Mouse (Mus musculus) embryonic facial prominence, embryonic 14.5 days (tissue): ENCODE data around the gene Arl8a. TPM values are rescaled to one million over a fixed set of nuclear protein-coding genes. Genes with fewer than 3 reads are reported as not detected.

Source experiments
- ATAC-seq: fragments of 200-750 bp; cut with Nextera tagmentation; 2 replicates; pipeline ENCODE4 v1.8.0; 2017; ENCODE audit warnings: low read depth, moderate number of reproducible peaks, moderate TSS enrichment
- DNase-seq: peaks from one replicate; pipeline ENCODE4 v3.0.0-alpha.2; 2015; ENCODE audit warnings: low spot score
- H3K27ac ChIP-seq: fragments of 300-500 bp; sonication (generic); replicated peaks from 2 replicates; pipeline ENCODE4 v1.5.1; 2014; ENCODE audit warnings: low read depth, mild to moderate bottlenecking, low read length, moderate library complexity
- H3K27me3 ChIP-seq: fragments of 300-500 bp; sonication (generic); replicated peaks from 2 replicates; pipeline ENCODE4 v1.6.1; 2014; ENCODE audit warnings: low read length; ENCODE audit not compliant: control insufficient read depth, insufficient read depth
- H3K36me3 ChIP-seq: fragments of 300-500 bp; sonication (generic); 2 replicates; pipeline ENCODE4 v1.6.1; 2014; ENCODE audit warnings: low read length, mixed read lengths; ENCODE audit not compliant: control insufficient read depth, insufficient read depth
- H3K4me1 ChIP-seq: fragments of 300-500 bp; sonication (generic); 2 replicates; pipeline ENCODE4 v1.6.1; 2014; ENCODE audit warnings: antibody characterized with exemption, low read length; ENCODE audit not compliant: control insufficient read depth, insufficient read depth
- H3K4me2 ChIP-seq: fragments of 300-500 bp; sonication (generic); 2 replicates; pipeline ENCODE4 v1.6.1; 2014; ENCODE audit warnings: low read depth, mild to moderate bottlenecking, low read length, moderate library complexity, mixed read lengths
- H3K4me3 ChIP-seq: fragments of 300-500 bp; sonication (generic); 2 replicates; pipeline ENCODE4 v1.5.1; 2014; ENCODE audit warnings: low read depth, mild to moderate bottlenecking, low read length
- H3K9ac ChIP-seq: fragments of 300-500 bp; sonication (generic); 2 replicates; pipeline ENCODE4 v1.6.1; 2014; ENCODE audit warnings: low read depth, mild to moderate bottlenecking, low read length, moderate library complexity, mixed read lengths
- H3K9me3 ChIP-seq: fragments of 300-500 bp; sonication (generic); 2 replicates; pipeline ENCODE4 v1.6.1; 2016; ENCODE audit warnings: low read length; ENCODE audit not compliant: control insufficient read depth
- WGBS: fragments of 180-500 bp; shearing (Covaris S2); extraction: QIAGEN DNeasy Blood & Tissue Kit; methylation state at CpG from one replicate; pipeline ENCODE4 v1.1.7; 2014; 5-methylcytosine and 5-hydroxymethylcytosine counted together
- polyA plus RNA-seq: library from polyadenylated mRNA; unstranded; fragments of >200 nt; fragmentation: Nextera tagmentation; extraction: Ambion mirVana; gene quantifications from 2 replicates; pipeline ENCODE4 v1.2.1, GENCODE M21; 2014

Arl8a gene
- polyA plus RNA-seq, 1 experiment from 2014 or later: 74.7 TPM

DNA sequence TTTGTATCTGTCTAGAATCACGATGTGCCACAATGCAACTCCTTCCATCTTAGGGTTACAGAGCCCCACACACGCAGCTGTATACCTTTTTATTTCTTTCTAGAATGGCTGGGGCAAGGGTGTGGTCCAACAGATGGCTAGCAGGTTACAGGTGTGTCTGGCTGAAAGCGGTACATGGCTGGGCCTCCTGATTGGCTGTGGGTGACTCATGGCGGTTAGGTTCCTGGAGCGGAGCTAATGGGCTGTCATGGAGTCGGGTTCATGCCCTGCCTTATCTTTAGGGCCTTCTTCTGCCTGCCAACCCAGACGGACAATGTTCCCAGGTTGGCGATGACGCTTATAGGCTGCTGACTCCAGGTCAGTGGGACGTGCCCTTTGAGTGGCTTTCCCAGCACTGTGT lies 34.2 kb downstream of the Arl8a start:
- H3K27me3 ChIP-seq: no peaks in the 10 kb centered on the region
- ATAC-seq (no peak), DNase-seq (no peak)
- H3K4me2 ChIP-seq: no peak overlapping the region
- H3K36me3 ChIP-seq: no peaks in the 10 kb centered on the region
- no peak overlapping the region for H3K9ac ChIP-seq
- no peaks in the 10 kb centered on the region for H3K9me3 ChIP-seq
- no peak overlapping the region for H3K4me3 ChIP-seq
- H3K4me1 ChIP-seq: no peaks in the 10 kb centered on the region; the same call in 1 of the 2 replicates
- 86% methylated on average over 10 of the region's 10 CpGs for WGBS
- H3K27ac ChIP-seq: no peak overlapping the region

- H3K27ac ChIP-seq: no peak overlapping the region
Measured at GRCm38 (mm10) chr1:135181275-135181674, 34.7 kb downstream of the Arl8a start.

DNA sequence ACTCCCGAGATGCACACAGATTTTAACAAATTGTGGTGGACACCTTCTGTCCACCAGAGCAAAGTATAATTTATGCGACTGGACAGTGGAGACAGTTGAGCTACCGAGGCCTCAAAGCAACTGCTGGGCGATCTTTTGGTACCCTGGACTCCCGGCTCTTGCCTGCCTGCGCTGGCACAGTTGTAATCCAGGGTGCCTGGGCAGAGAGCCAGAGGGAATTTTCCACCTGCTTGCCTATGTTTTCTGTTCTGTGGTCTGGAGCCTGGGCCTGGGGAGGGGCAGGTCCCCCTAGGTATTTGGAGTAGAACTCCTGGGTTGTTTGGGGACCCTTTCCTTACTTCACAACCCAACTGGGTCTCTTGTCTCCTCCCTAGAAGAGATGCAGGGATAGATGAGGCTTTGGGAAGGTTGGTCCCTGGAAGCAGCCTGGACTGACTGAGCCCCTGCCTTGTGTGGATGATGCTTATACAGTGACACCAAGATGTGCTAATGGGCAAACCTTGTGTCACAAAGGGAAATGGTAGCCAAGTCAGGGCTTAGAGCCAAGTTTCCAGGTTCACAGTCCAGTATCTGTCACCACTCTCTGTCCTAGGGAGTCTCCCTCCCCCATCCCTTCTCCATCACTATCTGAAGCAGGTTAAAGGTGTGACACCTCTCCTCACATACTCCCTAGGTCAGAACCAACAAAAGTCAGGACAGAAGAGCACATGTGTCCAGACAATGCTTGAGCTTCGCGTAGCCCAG lies 35.4 kb downstream of the Arl8a start:
- WGBS: 83% methylated on average over 8 of the region's 8 CpGs
- DNase-seq: no peak
- Histone ChIP-seq H3K4me3 (no peak overlapping the region), H3K27me3 (no peaks in the 10 kb centered on the region), H3K27ac (no peak overlapping the region), H3K9me3 (no peaks in the 10 kb centered on the region), H3K4me2 (no peak overlapping the region), H3K36me3 (no peaks in the 10 kb centered on the region), H3K4me1 (no peaks in the 10 kb centered on the region; the same call in 1 of the 2 replicates), H3K9ac (no peak overlapping the region)
- ATAC-seq: no peak

More at GRCm38 (mm10) chr1:135181275-135181674, 34.7 kb downstream of the Arl8a start:
- Histone ChIP-seq H3K27me3 (no peaks in the 10 kb centered on the region), H3K4me3 (no peak overlapping the region), H3K9me3 (no peaks in the 10 kb centered on the region), H3K4me1 (no peaks in the 10 kb centered on the region; the same call in 1 of the 2 replicates), H3K36me3 (no peaks in the 10 kb centered on the region), H3K4me2 (no peak overlapping the region), H3K9ac (no peak overlapping the region)
- 52% methylated on average over 4 of the region's 4 CpGs for WGBS
- DNase-seq (no peak), ATAC-seq (no peak)

DNA sequence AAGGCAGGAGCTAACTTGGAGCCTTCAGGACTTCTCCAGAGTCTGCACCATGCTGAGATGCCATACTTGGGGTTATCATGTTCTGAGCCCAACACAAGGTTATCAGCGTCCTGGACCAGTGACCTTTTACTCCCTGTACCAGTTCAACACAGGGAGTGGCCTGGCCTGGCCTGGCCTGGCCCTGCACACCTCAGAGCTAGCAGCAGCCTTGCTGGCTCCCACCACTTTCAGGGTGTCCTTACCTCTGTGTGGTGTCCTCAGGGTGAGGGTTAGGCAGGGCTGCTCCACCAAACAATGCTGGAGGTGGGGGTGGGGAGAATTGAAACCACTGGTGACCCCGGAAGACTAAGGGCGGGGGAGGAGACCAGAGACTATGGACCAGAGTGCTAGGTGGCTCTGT lies 36.4 kb downstream of the Arl8a start:
- Histone ChIP-seq H3K27me3 (no peaks in the 10 kb centered on the region), H3K9me3 (no peaks in the 10 kb centered on the region), H3K4me3 (no peak overlapping the region), H3K36me3 (no peaks in the 10 kb centered on the region), H3K9ac (no peak overlapping the region), H3K27ac (no peak overlapping the region), H3K4me1 (no peaks in the 10 kb centered on the region; the same call in 1 of the 2 replicates), H3K4me2 (no peak overlapping the region)
- 66% methylated on average over 3 of the region's 3 CpGs for WGBS
- no peak for ATAC-seq
- DNase-seq: no peak

DNA sequence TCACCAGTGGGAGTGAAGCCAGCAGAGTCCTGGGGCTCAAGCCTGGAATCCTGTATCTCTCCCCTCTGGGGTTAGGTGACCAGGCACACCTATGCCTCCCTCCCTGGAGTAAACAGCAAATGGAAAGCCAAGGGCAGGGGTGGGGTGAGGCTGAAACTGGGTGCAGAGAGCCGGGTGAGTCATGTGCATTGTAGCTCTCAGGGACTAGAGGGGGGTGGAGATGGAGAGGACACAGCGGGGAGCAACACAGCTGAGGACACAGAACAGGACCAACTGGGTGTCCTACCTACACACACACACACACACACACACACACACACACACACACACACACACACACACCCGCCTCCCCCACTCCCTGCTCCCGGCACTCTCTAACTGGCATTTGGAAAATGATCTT lies 36.8 kb downstream of the Arl8a start:
- WGBS: 58% methylated on average over 4 of the region's 4 CpGs
- no peaks in the 10 kb centered on the region for H3K27me3 ChIP-seq
- no peak overlapping the region for H3K4me3 ChIP-seq
- no peaks in the 10 kb centered on the region for H3K36me3 ChIP-seq
- ATAC-seq (no peak), DNase-seq (no peak)
- H3K4me2 ChIP-seq: no peak overlapping the region
- H3K9me3 ChIP-seq: no peaks in the 10 kb centered on the region
- H3K9ac ChIP-seq: no peak overlapping the region
- H3K27ac ChIP-seq: no peak overlapping the region
- H3K4me1 ChIP-seq: no peaks in the 10 kb centered on the region; the same call in 1 of the 2 replicates

- Histone ChIP-seq H3K4me1 (no peaks in the 10 kb centered on the region; the same call in 1 of the 2 replicates), H3K27me3 (no peaks in the 10 kb centered on the region), H3K27ac (no peak overlapping the region), H3K9me3 (no peaks in the 10 kb centered on the region), H3K4me2 (no peak overlapping the region), H3K4me3 (no peak overlapping the region), H3K36me3 (no peaks in the 10 kb centered on the region), H3K9ac (no peak overlapping the region)
- ATAC-seq (peak; percentile 51), DNase-seq (no peak)
- WGBS: 53% methylated on average over 11 of the region's 11 CpGs
Measured at GRCm38 (mm10) chr1:135183941-135184570, 37.4 kb downstream of the Arl8a start.

DNA sequence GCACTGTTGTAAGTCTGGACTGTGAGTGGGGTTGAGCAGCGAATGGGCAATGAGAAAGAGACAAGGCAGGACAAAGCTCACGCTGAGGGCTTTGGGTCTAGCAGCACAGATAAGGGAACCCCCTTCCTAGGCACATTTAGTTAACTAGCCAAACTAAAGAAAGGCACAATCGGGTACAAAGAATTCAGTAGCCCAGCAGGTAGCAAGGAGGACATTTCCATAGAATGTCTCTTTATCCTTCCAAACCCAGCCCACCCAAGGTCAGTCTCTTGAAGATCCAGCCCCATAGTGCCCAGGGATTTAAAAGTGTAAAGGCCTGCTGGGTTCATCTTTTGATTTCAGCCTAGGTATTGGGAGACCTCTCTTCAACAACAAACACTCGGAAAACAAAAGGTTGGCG lies 39.3 kb downstream of the Arl8a start:
- Histone ChIP-seq H3K4me2 (no peak overlapping the region), H3K36me3 (no peaks in the 10 kb centered on the region), H3K27ac (no peak overlapping the region), H3K4me3 (no peak overlapping the region), H3K9ac (no peak overlapping the region), H3K9me3 (no peaks in the 10 kb centered on the region), H3K27me3 (no peaks in the 10 kb centered on the region), H3K4me1 (no peaks in the 10 kb centered on the region; the same call in 1 of the 2 replicates)
- DNase-seq (no peak), ATAC-seq (no peak)
- WGBS: 43% methylated on average over 5 of the region's 5 CpGs

DNA sequence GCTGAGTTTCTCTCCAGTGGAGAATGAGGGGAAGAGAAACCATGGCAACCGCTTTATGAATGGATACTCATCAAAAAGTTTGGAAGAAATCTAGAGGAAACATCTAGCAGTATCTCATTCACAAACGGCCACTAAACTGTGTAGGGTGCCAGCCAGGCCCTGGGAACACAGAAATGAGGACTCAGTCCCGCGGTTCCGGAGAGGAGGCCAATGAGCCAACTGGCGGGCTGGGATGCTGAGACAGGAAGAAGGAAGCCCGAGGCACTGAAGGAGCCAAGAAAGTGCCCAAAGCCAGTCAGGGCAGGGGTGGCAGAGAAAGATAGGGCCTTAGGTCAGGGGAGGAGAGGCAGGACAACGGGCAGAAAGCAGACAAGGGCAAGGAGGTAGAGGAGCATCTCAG lies 39.8 kb downstream of the Arl8a start:
- H3K36me3 ChIP-seq: no peaks in the 10 kb centered on the region
- H3K27ac ChIP-seq: no peak overlapping the region
- no peaks in the 10 kb centered on the region for H3K9me3 ChIP-seq
- no peak for ATAC-seq
- no peak overlapping the region for H3K4me2 ChIP-seq
- no peak overlapping the region for H3K4me3 ChIP-seq
- H3K27me3 ChIP-seq: no peaks in the 10 kb centered on the region
- DNase-seq: no peak
- 36% methylated on average over 8 of the region's 8 CpGs for WGBS
- H3K4me1 ChIP-seq: no peaks in the 10 kb centered on the region; the same call in 1 of the 2 replicates
- no peak overlapping the region for H3K9ac ChIP-seq
